Mouse (Mus musculus) CH12.LX (cell line): Measurements from ENCODE around the gene Gsap. TPM values are rescaled to one million over a fixed set of nuclear protein-coding genes. Genes with fewer than 3 reads are reported as not detected.
A peak's percentile ranks its signal among the peaks of the same experiment; 100 is the strongest.

ENCODE experiments used
- DNase-seq: peaks from one replicate; pipeline ENCODE4 v3.0.0-alpha.2; 2013; ENCODE audit errors: extremely low read depth
- H3K27ac ChIP-seq: 2 replicates; pipeline ENCODE4 v1.5.1; 2012; ENCODE audit warnings: low read depth, mild to moderate bottlenecking, control low read depth, moderate library complexity; ENCODE audit not compliant: insufficient read depth
- H3K27me3 ChIP-seq: replicated peaks from 2 replicates; pipeline ENCODE3; 2012; ENCODE audit warnings: inconsistent platforms
- H3K36me3 ChIP-seq, 2 experiments: replicated peaks in 1 of 2; 2 replicates each; pipeline versions ENCODE3 to v1.6.1; 2012; ENCODE audit warnings: inconsistent platforms in 1 of 2, low read length in 1 of 2, mild to moderate bottlenecking in 1 of 2, mixed read lengths in 1 of 2, moderate library complexity in 1 of 2; ENCODE audit not compliant: control insufficient read depth in 1 of 2, insufficient read depth in 1 of 2
- H3K4me1 ChIP-seq, 2 experiments: 2 replicates each; pipeline ENCODE4 v1.6.1; 2012; ENCODE audit warnings: inconsistent platforms in 1 of 2, moderate library complexity in 1 of 2; ENCODE audit not compliant: insufficient read depth in 2 of 2, control insufficient read depth in 1 of 2
- H3K4me2 ChIP-seq: 2 replicates; pipeline ENCODE4 v1.6.1; 2012; ENCODE audit warnings: low read depth, mild to moderate bottlenecking, control low read depth; ENCODE audit not compliant: poor library complexity, insufficient read depth, severe bottlenecking
- H3K4me3 ChIP-seq, 3 experiments: fragments of 150-350 bp in 1 of 3; sonication (generic) in 1 of 3; replicated peaks in 1 of 3; 2 replicates each; pipeline versions ENCODE3 to v1.5.1; 2011 to 2012; ENCODE audit warnings: low read depth in 2 of 3, low read length in 2 of 3, mild to moderate bottlenecking in 2 of 3, moderate library complexity in 2 of 3, control low read depth in 1 of 3, improper control_type of control experiment in 1 of 3, inconsistent platforms in 1 of 3, mixed read lengths in 1 of 3; ENCODE audit not compliant: poor library complexity in 1 of 3
- H3K79me2 ChIP-seq: replicated peaks from 2 replicates; pipeline ENCODE4 v1.6.1; 2012; ENCODE audit warnings: mild to moderate bottlenecking, moderate library complexity; ENCODE audit not compliant: control insufficient read depth, poor library complexity, insufficient read depth, severe bottlenecking; ENCODE audit errors: extremely low read depth
- H3K9ac ChIP-seq: 2 replicates; pipeline ENCODE4 v1.6.1; 2012; ENCODE audit warnings: low read depth, mild to moderate bottlenecking, control low read depth, moderate library complexity; ENCODE audit not compliant: insufficient read depth
- H3K9me3 ChIP-seq: replicated peaks from 2 replicates; pipeline ENCODE3; 2012; ENCODE audit warnings: low read length, inconsistent platforms, mixed read lengths
- BHLHE40 ChIP-seq: IDR thresholded peaks from 2 replicates; pipeline ENCODE4 v1.6.1; 2011; ENCODE audit warnings: mild to moderate bottlenecking, low read depth, low read length, improper control_type of control experiment
- CHD1 ChIP-seq: IDR thresholded peaks from 2 replicates; pipeline ENCODE4 v1.6.1; 2012; ENCODE audit warnings: low read depth, low read length, improper control_type of control experiment, inconsistent platforms
- CTCF ChIP-seq, 2 experiments: IDR thresholded peaks in 1 of 2; conservative IDR thresholded peaks in 1 of 2; 2 replicates each; pipeline ENCODE4 v1.5.1; 2011 to 2012; ENCODE audit warnings: low read depth in 2 of 2, low read length in 2 of 2, improper control_type of control experiment in 1 of 2, inconsistent platforms in 1 of 2, mild to moderate bottlenecking in 1 of 2, moderate library complexity in 1 of 2
- ELF1 ChIP-seq: IDR thresholded peaks from 2 replicates; pipeline ENCODE4 v1.6.1; 2014; ENCODE audit warnings: low read depth, mild to moderate bottlenecking, inconsistent platforms, low read length, improper control_type of control experiment
- EP300 ChIP-seq: IDR thresholded peaks from 2 replicates; pipeline ENCODE4 v1.6.1; 2011; ENCODE audit warnings: low read length, improper control_type of control experiment
- ETS1 ChIP-seq: conservative IDR thresholded peaks from 2 replicates; pipeline ENCODE4 v1.6.1; 2012; ENCODE audit warnings: low read depth, mild to moderate bottlenecking, inconsistent platforms, low read length, improper control_type of control experiment, moderate library complexity
- JUND ChIP-seq: conservative IDR thresholded peaks from 2 replicates; pipeline ENCODE4 v1.6.1; 2011; ENCODE audit warnings: low read depth, low read length, improper control_type of control experiment
- MAFK ChIP-seq: IDR thresholded peaks from 2 replicates; pipeline ENCODE4 v1.6.1; 2011; ENCODE audit warnings: low read length, improper control_type of control experiment; ENCODE audit not compliant: insufficient replicate concordance
- MAZ ChIP-seq: IDR thresholded peaks from 2 replicates; pipeline ENCODE4 v1.6.1; 2012; ENCODE audit warnings: low read depth, mild to moderate bottlenecking, inconsistent platforms, low read length, improper control_type of control experiment, moderate library complexity
- MEF2A ChIP-seq: IDR thresholded peaks from 2 replicates; pipeline ENCODE4 v1.6.1; 2014; ENCODE audit warnings: low read depth, mild to moderate bottlenecking, inconsistent platforms, low read length, improper control_type of control experiment, borderline replicate concordance
- PAX5 ChIP-seq: IDR thresholded peaks from 2 replicates; pipeline ENCODE4 v1.6.1; 2012; ENCODE audit warnings: low read length, inconsistent platforms, mixed read lengths
- POLR2A ChIP-seq: IDR thresholded peaks from 2 replicates; pipeline ENCODE4 v1.6.1; 2011; ENCODE audit warnings: low read depth, mild to moderate bottlenecking, improper control_type of control experiment, low read length
- POLR2AphosphoS2 ChIP-seq: IDR thresholded peaks from 2 replicates; pipeline ENCODE4 v1.6.1; 2011; ENCODE audit warnings: low read depth, low read length, improper control_type of control experiment
- SMC3 ChIP-seq: IDR thresholded peaks from 2 replicates; pipeline ENCODE4 v1.6.1; 2011; ENCODE audit warnings: low read depth, low read length, improper control_type of control experiment
- TBP ChIP-seq: conservative IDR thresholded peaks from 2 replicates; pipeline ENCODE4 v1.6.1; 2011; ENCODE audit warnings: low read depth, low read length, improper control_type of control experiment
- UBTF ChIP-seq: IDR thresholded peaks from 2 replicates; pipeline ENCODE4 v1.6.1; 2012; ENCODE audit warnings: low read depth, mild to moderate bottlenecking, inconsistent platforms, low read length, improper control_type of control experiment, moderate library complexity
- USF1 ChIP-seq: IDR thresholded peaks from 2 replicates; pipeline ENCODE4 v1.6.1; 2014; ENCODE audit warnings: low read depth, mild to moderate bottlenecking, inconsistent platforms, low read length, improper control_type of control experiment
- ZC3H11A ChIP-seq: IDR thresholded peaks from 2 replicates; pipeline ENCODE4 v1.6.1; 2012; ENCODE audit warnings: low read depth, mild to moderate bottlenecking, inconsistent platforms, low read length, improper control_type of control experiment
- ZKSCAN1 ChIP-seq: IDR thresholded peaks from 2 replicates; pipeline ENCODE4 v1.6.1; 2012; ENCODE audit warnings: low read depth, inconsistent platforms, low read length, improper control_type of control experiment, borderline replicate concordance
- ZNF384 ChIP-seq: IDR thresholded peaks from 2 replicates; pipeline ENCODE4 v1.6.1; 2012; ENCODE audit warnings: low read depth, low read length, improper control_type of control experiment, inconsistent platforms
- dilution Hi-C: fragments of 300-500 bp; cut with MboI; formaldehyde crosslinking; loops from 2 replicates; pipeline ENCODE4 v1.14.3; 2020; ENCODE audit warnings: low sequenced_read_pairs; ENCODE audit not compliant: extremely low pct_unique_long_range_greater_than_20kb, extremely low pct_ligation_motif_present
- in situ Hi-C: fragments of 300-500 bp; cut with MboI; formaldehyde crosslinking; loops from 3 replicates; pipeline ENCODE4 v1.14.3; 2019; ENCODE audit warnings: low sequenced_read_pairs, low pct_ligation_motif_present, low pct_unique_long_range_greater_than_20kb, mixed read lengths
- polyA plus RNA-seq: library from polyadenylated mRNA; unstranded; fragments of >175 nt; gene quantifications from 2 replicates; pipeline ENCODE4 v1.2.1, GENCODE M21; 2012; ENCODE audit warnings: low read depth; ENCODE audit not compliant: insufficient read length
- total RNA-seq, 2 experiments: library from RNA; depleted of rRNA; stranded (reverse); fragments of 300-350 nt in 1 of 2; fragments of >200 nt in 1 of 2; gene quantifications; 2 replicates each; pipeline ENCODE4 v1.2.3; 2012 to 2014

Gsap gene
- total and polyA plus RNA-seq, 3 experiments: 1.7 to 3.8 (median 2.2) TPM

DNA sequence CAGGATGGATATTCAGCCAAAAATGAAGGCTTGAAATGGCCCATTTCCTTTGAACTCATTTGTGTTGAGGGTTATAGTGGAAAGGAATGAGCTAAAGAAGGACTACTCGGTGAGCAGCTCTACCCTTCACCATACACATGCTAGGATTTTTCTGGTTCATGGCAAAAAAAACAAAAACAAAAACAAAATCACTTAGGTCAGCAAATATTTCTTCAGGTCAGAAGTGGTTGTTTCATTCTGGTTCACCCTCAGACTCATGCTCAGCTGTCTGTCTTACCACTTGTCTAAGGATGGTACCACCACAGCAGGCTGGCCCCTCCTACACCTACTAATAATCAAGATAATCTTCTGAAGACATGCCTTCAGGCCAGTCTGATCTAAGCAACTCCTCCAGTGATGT lies 16.2 kb upstream of the Gsap start:
- H3K79me2 ChIP-seq: no peaks in the 10 kb centered on the region
- no peaks in the 10 kb centered on the region for H3K27me3 ChIP-seq
- no peaks in the 10 kb centered on the region for H3K36me3 ChIP-seq
- dilution Hi-C loops: no loop called here
- no peak for TF ChIP-seq ZNF384
- TF ChIP-seq MAFK: peak; percentile 73
- no peak for TF ChIP-seq USF1
- no peak for TF ChIP-seq PAX5
- TF ChIP-seq, all 38 proteins: peak for 1
- Histone ChIP-seq H3K9ac (no peak overlapping the region), H3K4me3 (no peak overlapping the region), H3K4me1 (no peaks in the 10 kb centered on the region), H3K4me2 (no peak overlapping the region), H3K9me3 (no peaks in the 10 kb centered on the region), H3K27ac (no peak overlapping the region)
- DNase-seq: no peak
- in situ Hi-C loops: no loop called here

- no peaks in the 10 kb centered on the region for H3K9me3 ChIP-seq
Measured at GRCm38 (mm10) chr5:21170440-21170839, 15.6 kb upstream of the Gsap start.

DNA sequence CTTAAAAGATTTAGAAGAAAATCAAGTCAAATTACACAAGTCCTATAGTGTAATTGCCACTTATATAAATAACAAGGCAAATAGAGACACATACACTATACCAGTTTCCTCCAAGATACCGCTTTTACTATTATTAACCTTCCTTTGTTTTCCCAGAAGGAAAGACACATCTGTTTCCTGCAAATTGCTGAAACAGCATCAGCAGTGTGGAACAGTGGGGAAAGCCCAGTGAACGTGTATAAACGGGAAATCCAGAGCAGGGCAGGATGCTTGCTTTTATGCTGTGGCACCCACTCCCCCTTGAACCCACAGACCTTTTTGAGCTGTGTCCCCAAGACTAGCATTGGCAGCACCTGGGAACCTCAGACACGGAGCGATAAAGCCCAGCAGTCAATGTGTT lies 15.2 kb upstream of the Gsap start:
- TF ChIP-seq ZC3H11A (no peak), MAZ (no peak), SMC3 (no peak), ZNF384 (no peak), POLR2A (no peak), UBTF (no peak), EP300 (no peak), ZKSCAN1 (no peak), TBP (no peak), ELF1 (no peak), CTCF (conservative IDR thresholded peaks at IDR 0.05 in 1 of 2, IDR thresholded peaks at IDR 0.05 in 1 of 2; ENCODE audit: low read depth in 2 of 2, low read length in 2 of 2) (no peak), BHLHE40 (no peak), POLR2AphosphoS2 (no peak)
- dilution Hi-C loops: no loop called here
- no peaks in the 10 kb centered on the region for H3K4me1 ChIP-seq

More at GRCm38 (mm10) chr5:21170440-21170839, 15.6 kb upstream of the Gsap start:
- in situ Hi-C loops: no loop called here
- no peak overlapping the region for H3K27ac ChIP-seq
- no peak for DNase-seq
- no peaks in the 10 kb centered on the region for H3K36me3 ChIP-seq
- no peak overlapping the region for H3K4me3 ChIP-seq
- H3K27me3 ChIP-seq: no peaks in the 10 kb centered on the region
- no peaks in the 10 kb centered on the region for H3K79me2 ChIP-seq
- dilution Hi-C loops: no loop called here
- TF ChIP-seq USF1 (no peak), ETS1 (no peak), JUND (no peak), MEF2A (no peak), CHD1 (no peak), EP300 (no peak)
- H3K4me2 ChIP-seq: no peak overlapping the region
- no peak overlapping the region for H3K9ac ChIP-seq
- no peaks in the 10 kb centered on the region for H3K4me1 ChIP-seq

More for the DNA sequence above, 15.2 kb upstream of the Gsap start:
- Histone ChIP-seq H3K4me3 (no peak overlapping the region), H3K4me2 (no peak overlapping the region), H3K36me3 (no peaks in the 10 kb centered on the region), H3K9ac (no peak overlapping the region), H3K27me3 (no peaks in the 10 kb centered on the region), H3K79me2 (no peaks in the 10 kb centered on the region), H3K27ac (no peak overlapping the region), H3K9me3 (no peaks in the 10 kb centered on the region)
- no peak for DNase-seq
- in situ Hi-C loops: no loop called here
